Mouse (Mus musculus): ENCODE measurements around the gene Rab43. TPM values are rescaled to one million over a fixed set of nuclear protein-coding genes. Genes with fewer than 3 reads are reported as not detected.
"Not testable (repeated sequence)": the region's sequence is repeated elsewhere in the genome, so short reads cannot be mapped to it uniquely, and the experiment has no call there.

Rab43 gene
- total RNA-seq, 2 experiments from 2014 or later = 28.8 to 30.0 TPM

DNA sequence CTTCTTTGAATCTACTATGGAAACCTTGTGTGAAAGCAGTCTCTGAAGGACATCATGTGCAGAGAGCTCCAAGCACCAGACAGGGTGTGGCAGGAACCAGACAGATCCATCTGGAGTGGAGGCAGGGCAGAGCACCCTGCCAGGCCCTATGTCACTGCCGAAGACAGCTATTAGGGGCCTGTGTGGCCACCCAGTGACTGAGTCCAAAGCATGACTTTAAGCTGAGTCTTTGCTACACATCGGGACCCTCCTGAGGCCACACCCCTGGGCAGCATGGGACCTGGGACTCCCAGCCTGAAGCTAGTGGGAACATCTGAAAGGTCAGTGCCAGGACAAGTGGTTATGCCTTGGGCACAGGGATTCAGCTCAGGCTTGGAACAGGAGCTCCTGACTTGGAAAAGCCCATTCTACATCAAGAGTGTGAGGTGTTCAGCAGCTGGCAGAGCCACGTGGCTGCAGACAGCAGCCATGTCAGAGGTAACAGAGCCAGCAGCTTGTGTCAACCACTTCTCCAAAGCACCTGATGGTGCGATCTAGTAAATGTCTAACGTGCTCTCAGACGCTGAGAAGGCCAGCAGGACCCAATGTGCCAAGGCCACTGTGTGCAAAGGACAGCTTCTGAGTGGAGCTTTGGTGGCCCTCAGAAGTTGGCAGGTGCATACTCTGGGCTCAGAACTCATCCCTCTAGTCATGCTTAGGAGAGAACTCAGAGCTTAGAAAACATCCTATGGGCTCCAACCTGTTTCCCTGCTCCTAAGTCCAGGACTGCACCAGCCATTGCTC, 24.7 kb downstream of the Rab43 start:
- DNase-seq (ENCODE audit: low spot score in 2 of 2) = no peak

- no peak for DNase-seq (ENCODE audit: low spot score in 2 of 2)
Measured at GRCm38 (mm10) chr6:87786621-87787020, 25.3 kb downstream of the Rab43 start.

DNA sequence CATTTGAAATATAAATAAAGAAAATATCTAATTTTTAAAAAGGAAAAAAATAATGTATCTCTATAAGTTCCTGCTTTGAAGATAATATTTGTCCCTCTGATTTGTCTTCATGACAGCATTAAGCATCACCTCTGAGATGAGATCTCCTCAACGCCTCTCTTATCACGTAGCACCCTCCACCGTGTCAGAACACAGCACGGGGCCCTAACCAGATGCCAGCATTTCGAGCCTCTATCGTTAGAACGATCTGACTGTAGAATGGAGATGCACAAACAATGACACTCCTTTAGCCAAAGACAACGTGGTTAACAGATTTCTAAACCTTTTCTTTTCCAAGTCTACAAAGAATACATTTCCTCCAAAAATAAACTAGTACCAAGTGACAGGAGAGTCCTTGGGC, 27.9 kb downstream of the Rab43 start:
- no peak for DNase-seq (ENCODE audit: low spot score in 2 of 2)

- no peak for DNase-seq (ENCODE audit: low spot score in 2 of 2)
Measured at GRCm38 (mm10) chr6:87780546-87781301, 31.2 kb downstream of the Rab43 start.

GRCm38 (mm10) chr6:87779174-87780165, 32.5 kb downstream of the Rab43 start:
- DNase-seq (ENCODE audit: low spot score in 2 of 2) = no peak

DNA sequence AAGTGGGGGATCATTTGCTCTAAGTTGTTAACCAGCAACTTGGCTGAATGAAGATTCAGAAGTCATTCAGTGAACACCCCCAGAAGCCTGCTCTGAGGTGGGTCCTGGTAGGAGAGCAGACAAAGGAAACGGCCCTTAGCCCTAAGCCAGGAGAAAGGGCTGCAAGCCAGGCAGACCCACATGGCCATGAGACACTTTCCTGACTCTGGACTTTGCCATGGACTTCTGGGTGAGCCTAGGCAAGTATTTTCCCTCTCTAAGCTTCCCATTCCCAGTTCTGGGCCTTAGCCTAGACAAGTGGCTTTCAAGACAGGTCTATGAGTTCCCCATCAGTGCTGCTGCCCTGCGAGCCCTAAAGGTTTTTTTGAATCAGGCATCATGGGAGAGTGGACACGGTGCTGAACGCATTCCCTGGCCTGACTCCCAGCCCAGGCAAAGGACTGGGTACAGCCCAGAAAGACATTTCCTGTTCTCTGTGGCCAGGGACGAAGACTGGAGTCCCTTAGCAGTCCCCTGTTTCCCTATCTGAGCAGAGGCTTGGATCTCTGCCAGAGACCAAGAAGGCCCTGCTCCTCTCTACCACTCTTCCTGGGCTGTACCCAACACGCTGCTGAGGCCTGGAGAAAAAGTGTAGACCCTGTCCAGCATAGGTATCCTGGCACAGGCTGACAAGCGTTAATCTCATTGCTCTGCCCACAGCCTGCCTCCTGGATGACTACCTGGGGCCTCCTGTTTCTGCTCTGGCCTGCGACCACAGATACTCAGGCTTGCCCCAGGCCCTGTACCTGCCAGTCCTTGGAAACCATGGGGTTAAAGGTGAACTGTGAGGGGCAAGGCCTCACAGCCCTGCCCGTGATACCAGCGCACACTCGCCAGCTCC, 33.4 kb downstream of the Rab43 start:
- no peak for DNase-seq (ENCODE audit: low spot score in 2 of 2)

- no peak for DNase-seq (ENCODE audit: low spot score in 2 of 2)
Measured at GRCm38 (mm10) chr6:87777842-87778241, 34.1 kb downstream of the Rab43 start, which contains the start of gene Gp9. TSS of gene Gp9 (plus strand) at chr6:87778072.

DNA sequence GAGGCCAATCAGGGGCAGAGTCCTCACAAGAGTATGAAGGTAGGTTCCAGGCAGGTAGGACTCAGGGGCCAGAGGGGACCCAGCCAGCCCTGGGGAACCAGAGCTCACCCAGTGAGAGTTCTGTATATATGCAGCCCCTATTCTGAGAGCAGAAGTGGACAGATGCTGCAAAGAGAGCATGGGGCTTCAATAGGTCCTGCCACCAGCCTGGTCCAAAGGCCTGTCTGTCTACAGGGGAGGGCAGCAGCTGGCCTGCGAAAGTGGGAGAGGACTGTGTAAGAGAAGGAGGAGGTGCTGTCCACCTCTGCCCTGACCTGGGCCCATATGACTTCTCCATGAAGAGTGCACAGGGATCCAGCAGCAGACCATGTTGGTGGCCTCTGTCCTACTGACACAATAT, 35.3 kb downstream of the Rab43 start:
- no peak for DNase-seq (ENCODE audit: low spot score in 2 of 2)

GRCm38 (mm10) chr6:87775588-87776245, 36.2 kb downstream of the Rab43 start:
- no peak for DNase-seq (ENCODE audit: low spot score in 2 of 2)

DNA sequence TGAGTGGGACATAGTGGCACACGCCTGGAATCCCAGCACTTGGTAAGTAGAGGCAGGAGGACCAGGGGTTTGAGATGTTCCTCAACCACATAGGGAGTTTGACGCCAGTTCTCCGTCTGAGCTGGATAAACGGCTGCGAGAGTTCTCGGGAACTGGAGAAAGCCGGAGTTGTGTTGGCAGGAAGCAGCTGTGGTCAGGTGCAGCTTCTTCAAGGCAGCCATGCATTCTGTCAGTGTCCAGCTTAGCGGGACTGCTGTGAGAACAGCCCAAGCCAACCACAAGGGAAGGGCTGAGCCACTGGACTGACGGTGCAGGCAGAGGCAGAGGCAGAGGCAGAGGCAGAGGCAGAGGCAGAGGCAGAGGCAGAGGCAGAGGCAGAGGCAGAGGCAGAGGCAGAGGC, 37.1 kb downstream of the Rab43 start:
- DNase-seq (ENCODE audit: low spot score in 2 of 2) = no peak

DNA sequence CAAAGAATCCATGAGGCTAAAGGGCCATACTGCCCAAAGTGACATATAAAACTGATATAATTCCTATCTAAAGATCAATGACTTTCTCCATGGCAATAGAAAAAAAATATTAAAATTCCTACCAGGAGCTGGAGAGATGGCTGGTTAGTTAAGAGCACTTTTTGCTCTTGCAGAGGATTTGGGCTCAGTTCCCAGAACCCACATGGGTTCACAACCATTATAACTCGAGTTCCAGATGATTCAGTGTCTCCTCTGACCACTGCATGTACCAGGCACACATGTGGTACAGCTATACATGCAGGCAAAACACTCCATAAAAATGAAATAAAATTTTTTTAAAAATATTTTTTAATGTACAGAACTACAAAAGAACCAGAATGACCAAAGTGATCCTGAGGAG, 37.5 kb downstream of the Rab43 start:
- DNase-seq (ENCODE audit: low spot score in 2 of 2) = no peak

- DNase-seq (ENCODE audit: low spot score in 2 of 2) = no peak
Measured at GRCm38 (mm10) chr6:87770626-87771025, 41.3 kb downstream of the Rab43 start.

DNA sequence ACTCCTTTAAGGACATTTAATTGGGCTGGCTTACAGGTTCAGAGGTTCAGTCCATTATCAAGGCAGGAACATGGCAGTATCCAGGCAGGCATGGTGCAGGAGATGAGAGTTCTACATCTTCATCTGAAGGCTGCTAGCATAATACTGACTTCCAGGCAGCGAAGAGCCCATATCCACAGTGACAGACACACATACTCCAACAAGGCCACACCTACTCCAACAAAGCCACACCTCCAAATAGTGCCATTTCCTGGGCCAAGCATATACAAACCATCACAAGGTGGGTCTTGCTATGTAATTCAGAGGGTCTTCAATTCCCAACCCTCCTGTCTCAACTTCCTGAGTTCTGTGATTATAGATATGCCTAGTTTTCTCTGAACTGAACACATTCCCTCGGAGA, 47.7 kb downstream of the Rab43 start:
- DNase-seq (ENCODE audit: low spot score in 2 of 2) = not testable (repeated sequence)

- DNase-seq (ENCODE audit: low spot score in 2 of 2) = no peak
Measured at GRCm38 (mm10) chr6:87763376-87764280, 48.3 kb downstream of the Rab43 start.

GRCm38 (mm10) chr6:87762161-87762560, 49.8 kb downstream of the Rab43 start:
- DNase-seq (ENCODE audit: low spot score in 2 of 2) = no peak

DNA sequence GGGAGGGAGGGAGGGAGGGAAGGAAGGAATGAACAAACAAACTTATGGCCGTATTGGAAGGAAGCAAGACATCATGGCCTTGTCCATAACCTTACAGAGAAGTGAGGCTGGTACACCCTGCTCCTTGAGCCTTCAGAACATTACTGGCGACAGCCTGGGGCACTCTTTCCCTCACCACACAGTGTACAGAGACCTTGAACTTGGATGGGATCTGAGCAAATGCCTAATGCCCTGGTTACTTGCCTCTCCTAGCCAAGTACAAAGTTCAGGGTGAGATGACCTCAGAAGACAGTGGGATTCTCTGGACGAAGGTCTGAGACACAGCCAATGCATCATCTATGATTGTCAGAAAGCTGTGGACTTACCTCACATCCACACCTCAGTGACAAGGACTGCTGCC, 52.1 kb downstream of the Rab43 start:
- DNase-seq (ENCODE audit: low spot score in 2 of 2) = no peak

DNA sequence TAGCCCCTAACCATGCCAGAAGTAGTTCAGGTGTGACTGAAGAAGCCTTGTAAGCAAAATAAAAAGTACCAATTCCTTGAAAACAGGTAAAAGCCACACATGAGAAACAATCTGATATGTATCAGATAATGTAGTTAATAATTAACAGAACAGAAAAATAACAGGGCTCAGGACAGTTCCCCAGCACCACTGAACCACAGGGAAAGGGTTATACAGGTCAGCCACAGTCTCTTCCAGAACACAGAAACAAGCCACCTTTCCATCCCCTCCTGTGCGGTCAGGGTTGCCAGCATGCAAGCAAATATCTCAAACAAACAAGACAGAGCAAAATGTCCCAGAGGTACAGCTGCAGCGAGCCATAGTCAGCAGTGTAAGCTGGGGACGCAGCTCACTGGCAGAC, 52.6 kb downstream of the Rab43 start:
- no peak for DNase-seq (ENCODE audit: low spot score in 2 of 2)

DNA sequence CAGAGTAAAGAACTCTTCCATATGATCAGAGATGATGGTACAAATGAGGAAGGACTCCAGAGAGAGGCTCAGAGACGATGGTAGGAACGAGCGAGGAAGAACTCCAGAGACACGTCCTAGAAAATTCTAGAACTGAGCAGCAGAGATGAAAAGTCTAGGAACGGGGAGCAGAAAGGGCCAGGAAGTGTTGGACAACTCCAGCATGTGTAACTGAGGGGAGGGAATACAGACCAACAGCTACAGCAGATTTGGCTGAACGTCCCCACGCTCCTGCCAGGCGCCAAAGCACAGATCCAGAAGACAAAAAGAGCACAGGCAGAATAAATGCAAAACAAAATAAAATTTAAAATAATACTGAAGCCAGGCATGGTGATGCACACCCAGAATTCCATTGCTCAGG, 55.1 kb downstream of the Rab43 start:
- no peak for DNase-seq (ENCODE audit: low spot score in 2 of 2)

GRCm38 (mm10) chr6:87755196-87755595, 56.8 kb downstream of the Rab43 start:
- DNase-seq (ENCODE audit: low spot score in 2 of 2) = no peak
